Mouse (Mus musculus): Measurements from ENCODE around the gene Gbf1. TPM values are rescaled to one million over a fixed set of nuclear protein-coding genes. Genes with fewer than 3 reads are reported as not detected.
"Not testable (repeated sequence)": the region's sequence is repeated elsewhere in the genome, so short reads cannot be mapped to it uniquely, and the experiment has no call there.

Gene Gbf1
- total RNA-seq, 4 experiments from 2014 or later, result 76.4 to 97.5 (median 78.8) TPM

- no peak for DNase-seq (ENCODE audit: low spot score in 2 of 2)
These were observed 4.6 kb upstream of the Gbf1 start, which contains the start of gene Pitx3 for GRCm38 (mm10) chr19:46147511-46148371. Gene Pitx3, minus strand, starts transcription at chr19:46148326.

DNA sequence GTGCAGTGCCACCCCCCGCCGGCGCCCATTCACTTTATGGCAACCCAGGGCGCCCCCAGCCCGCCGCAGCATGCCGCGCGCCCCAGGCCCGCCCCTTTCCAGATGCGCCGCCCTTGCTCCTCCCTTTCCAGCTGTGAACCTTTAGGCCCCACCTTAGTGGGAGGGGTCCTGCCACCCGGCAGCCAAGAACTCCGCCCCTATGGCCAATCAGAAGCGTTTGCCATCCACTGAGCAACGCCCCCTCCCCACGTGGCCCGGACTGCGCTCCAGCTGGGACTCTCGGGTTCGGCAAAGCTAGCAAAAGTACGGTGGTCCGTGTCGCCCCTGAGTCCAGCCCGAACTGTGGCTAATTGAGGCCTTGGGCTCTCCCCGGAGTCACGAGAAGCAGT, 3.9 kb upstream of the Gbf1 start:
- no peak for DNase-seq (ENCODE audit: low spot score in 2 of 2)

- DNase-seq (ENCODE audit: low spot score in 2 of 2), result no peak
These were observed 3.2 kb upstream of the Gbf1 start for GRCm38 (mm10) chr19:46149091-46149490.

- DNase-seq (ENCODE audit: low spot score in 2 of 2), result no peak
These were observed 13.6 kb downstream of the Gbf1 start for GRCm38 (mm10) chr19:46165950-46166349.

DNA sequence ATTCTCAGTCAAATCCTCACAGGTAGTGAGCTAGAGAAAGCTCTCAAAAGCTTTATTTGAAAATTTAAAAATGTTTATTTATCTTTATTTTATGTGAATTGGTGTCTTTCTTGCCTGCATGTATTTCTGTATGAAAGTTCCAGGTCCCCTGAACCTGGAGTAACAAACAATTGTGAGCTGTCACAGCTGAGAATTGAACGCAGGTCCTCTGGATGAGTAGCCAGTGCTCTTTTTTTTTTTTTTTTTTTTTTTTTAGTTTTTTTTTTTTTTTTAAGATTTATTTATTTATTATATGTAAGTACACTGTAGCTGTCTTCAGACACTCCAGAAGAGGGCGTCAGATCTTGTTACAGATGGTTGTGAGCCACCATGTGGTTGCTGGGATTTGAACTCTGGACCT, 14.9 kb downstream of the Gbf1 start:
- DNase-seq (ENCODE audit: low spot score in 2 of 2), result not testable (repeated sequence)

GRCm38 (mm10) chr19:46169396-46169795, 17.1 kb downstream of the Gbf1 start:
- no peak for DNase-seq (ENCODE audit: low spot score in 2 of 2)

DNA sequence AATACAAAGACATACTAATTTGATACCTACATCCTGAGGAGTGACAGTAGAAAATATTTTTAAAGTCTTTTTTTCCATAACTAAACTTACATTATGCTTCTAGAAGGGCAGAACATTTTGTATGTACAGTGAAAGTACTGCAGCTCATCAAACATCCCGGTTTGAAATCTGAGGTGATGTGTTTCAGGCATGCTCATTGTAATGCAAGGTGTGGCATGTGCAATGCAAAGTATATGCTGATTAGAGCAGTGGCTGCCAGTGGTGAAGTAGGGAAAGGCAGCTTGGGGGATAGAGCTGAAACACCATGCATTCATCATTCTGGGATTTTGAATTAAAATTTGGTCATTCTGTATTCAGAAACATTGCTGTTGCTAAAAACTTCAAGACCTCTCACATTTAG, 17.6 kb downstream of the Gbf1 start:
- no peak for DNase-seq (ENCODE audit: low spot score in 2 of 2)

DNA sequence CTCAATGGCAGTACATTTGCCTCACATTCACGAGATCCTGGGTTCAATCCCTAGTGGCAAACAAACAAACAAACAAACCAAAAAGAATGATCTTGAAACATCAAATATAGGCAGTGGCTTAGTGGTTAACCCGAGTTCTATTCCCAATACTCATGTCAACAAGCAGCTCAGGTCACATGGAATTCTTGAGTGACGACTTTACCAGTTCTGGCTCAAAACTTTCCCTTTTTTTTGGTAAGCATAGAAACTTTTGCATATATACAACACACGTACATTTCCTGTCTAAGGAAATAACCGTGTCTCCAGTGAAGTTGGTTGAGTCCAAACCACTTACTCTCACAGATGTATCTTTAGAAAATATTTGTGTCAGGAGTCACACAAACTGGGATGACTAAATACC, 20.2 kb downstream of the Gbf1 start:
- DNase-seq (ENCODE audit: low spot score in 2 of 2), result no peak

GRCm38 (mm10) chr19:46175173-46175572, 22.9 kb downstream of the Gbf1 start:
- DNase-seq (ENCODE audit: low spot score in 2 of 2), result no peak

DNA sequence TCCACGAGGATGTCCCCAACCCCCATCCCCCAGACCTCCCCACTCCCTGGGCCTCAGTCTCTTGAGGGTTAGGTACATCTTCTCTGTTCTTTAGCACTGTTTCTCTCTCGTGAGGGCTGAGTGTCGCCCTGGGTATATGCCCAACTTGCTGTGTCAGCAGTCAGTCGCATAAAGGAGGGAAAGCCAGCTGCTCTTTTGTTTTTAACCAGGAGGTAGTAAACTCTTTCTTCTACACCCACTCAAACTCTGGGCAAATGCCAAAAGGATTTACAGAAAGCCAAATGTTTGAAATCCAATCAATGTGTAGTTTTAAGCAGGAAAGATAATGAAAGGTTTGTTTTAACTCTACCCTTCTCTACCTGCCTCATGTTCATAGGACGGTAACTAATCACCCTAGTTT, 24.7 kb downstream of the Gbf1 start:
- DNase-seq (ENCODE audit: low spot score in 2 of 2), result no peak

- DNase-seq (ENCODE audit: low spot score in 2 of 2), result no peak
These were observed 28.0 kb downstream of the Gbf1 start for GRCm38 (mm10) chr19:46180274-46180673.

DNA sequence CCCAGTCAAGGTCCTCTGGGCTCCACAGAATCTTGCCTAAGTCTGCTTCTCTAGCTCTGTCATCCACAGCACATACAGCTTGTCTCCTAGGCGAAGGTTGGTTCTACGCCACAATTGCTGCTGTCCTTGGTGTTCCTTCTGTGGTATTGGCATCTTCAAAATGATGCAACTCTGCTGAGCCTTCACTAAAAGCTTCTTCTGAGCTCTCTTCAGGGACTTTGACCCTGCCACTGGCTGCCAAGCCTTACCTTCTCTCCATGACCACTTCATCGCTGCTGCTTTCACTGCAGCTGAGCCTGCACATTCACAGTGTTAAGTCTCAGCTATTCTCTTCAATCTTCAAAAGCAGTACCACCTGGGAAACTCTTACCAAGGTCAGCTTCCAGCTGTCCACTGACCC, 29.9 kb downstream of the Gbf1 start:
- DNase-seq (ENCODE audit: low spot score in 2 of 2), result no peak

DNA sequence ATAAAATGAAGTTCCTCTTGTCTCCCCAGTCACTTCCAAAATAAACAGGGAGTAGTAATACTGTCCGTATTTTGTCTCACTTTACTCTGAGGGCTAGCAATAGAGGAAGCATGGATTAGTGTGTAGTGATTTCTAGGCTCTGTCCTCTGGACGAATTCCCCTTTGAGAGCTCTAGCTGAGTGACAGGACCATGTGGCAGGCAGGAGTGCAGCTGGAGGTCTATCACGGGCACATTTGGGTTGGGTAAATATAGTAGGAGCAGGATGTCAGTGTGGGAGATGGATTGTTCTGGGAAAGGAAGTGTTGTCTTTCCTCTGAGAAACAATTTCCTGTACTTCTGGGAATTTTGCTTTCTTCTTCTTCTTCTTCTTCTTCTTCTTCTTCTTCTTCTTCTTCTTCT, 34.3 kb downstream of the Gbf1 start:
- DNase-seq (ENCODE audit: low spot score in 2 of 2), result no peak

GRCm38 (mm10) chr19:46187203-46187602, 34.9 kb downstream of the Gbf1 start:
- no peak for DNase-seq (ENCODE audit: low spot score in 2 of 2)

DNA sequence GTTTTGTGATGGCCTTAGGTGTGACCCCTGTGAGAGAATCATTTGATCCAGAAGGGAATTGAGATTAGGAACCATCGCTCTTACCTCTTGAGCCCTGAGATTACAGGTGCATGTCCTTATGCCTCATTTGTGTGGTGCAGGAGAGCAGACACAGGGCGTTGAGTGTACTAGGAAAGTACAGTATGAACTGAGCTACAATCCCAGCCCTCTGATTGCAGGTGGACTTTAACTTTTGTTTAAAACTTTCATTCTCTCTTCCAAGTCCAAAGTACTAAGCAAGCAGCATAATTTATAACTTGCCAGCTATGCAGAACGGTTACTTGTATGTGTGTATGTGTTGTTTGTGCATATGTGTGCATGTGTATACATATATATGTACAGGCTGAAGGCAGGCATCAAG, 46.0 kb downstream of the Gbf1 start:
- DNase-seq (ENCODE audit: low spot score in 2 of 2), result no peak

- DNase-seq (ENCODE audit: low spot score in 2 of 2), result no peak
These were observed 46.6 kb downstream of the Gbf1 start for GRCm38 (mm10) chr19:46198891-46199290.

DNA sequence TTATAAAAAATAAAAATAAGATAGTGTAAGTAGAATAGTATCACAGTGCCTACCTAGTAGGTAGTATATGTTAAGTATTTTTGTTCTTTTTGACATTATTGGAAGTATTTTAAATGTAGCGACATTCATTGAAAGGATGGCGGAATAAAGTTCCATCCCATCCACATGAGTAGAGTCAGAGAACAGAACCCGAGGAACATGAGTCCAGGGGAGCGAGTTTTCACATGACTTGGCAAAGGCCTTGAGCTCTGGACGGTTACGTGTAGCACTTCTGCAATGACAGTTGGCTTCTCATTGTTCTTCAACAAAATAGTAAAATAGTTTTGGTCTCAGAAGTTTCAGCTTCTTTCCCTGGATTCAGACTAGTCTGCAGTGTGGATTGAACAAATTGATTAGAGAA, 51.9 kb downstream of the Gbf1 start:
- DNase-seq (ENCODE audit: low spot score in 2 of 2), result no peak

- no peak for DNase-seq (ENCODE audit: low spot score in 2 of 2)
These were observed 53.4 kb downstream of the Gbf1 start for GRCm38 (mm10) chr19:46205680-46206079.

- DNase-seq (ENCODE audit: low spot score in 2 of 2), result no peak
These were observed 58.6 kb downstream of the Gbf1 start for GRCm38 (mm10) chr19:46210951-46211350.

DNA sequence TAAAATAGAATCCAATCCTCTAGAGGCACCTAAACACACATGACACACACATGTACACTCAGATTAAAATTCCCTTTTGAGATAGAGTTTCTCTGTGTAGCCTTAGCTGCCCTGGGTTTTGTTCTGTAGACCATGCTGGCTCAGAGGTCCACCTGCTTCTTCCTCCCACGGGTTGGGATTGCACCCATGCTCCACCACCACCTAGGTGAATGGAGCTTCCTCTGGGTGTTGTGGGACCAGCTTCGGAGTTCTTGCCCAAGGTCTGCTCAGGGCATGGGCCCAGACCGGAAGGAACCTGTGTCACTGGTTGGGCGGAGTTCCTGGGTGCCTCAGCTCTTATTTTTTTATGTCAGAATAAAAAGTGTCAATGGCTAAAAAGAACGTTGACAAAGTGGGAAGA, 62.2 kb downstream of the Gbf1 start:
- DNase-seq (ENCODE audit: low spot score in 2 of 2), result no peak

GRCm38 (mm10) chr19:46215401-46215800, 63.1 kb downstream of the Gbf1 start:
- no peak for DNase-seq (ENCODE audit: low spot score in 2 of 2)

- DNase-seq (ENCODE audit: low spot score in 2 of 2), result no peak
These were observed 64.4 kb downstream of the Gbf1 start for GRCm38 (mm10) chr19:46216716-46217115.

DNA sequence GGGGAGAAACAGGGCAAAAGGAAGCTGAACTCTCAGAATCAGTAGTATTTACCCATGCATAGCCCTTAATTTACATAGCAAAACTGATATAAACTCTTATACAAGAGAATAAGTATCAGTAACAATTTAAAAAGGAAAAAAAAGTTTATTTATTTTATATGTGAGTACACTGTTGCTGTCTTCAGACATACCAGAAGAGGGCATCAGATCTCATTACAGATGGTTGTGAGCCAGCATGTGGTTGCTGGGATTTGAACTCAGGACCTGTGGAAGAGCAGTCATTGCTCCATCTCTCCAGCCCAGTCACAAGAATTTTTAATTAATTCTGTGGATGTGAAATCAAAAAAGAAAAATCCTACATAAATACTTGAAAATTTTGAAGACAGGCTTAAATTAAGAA, 65.0 kb downstream of the Gbf1 start:
- not testable (repeated sequence) for DNase-seq (ENCODE audit: low spot score in 2 of 2)
